Mouse (Mus musculus) neural tube, embryonic 14.5 days (tissue): ENCODE results near the gene Calcoco2. TPM values are rescaled to one million over a fixed set of nuclear protein-coding genes. Genes with fewer than 3 reads are reported as not detected.
"Not testable (repeated sequence)": the region's sequence is repeated elsewhere in the genome, so short reads cannot be mapped to it uniquely, and the experiment has no call there.

Source experiments
- ATAC-seq: fragments of 200-750 bp; cut with Nextera tagmentation; 2 replicates; pipeline ENCODE4 v1.8.0; 2017; ENCODE audit warnings: low read depth, mild to moderate bottlenecking, moderate TSS enrichment, moderate library complexity
- H3K27ac ChIP-seq: fragments of 300-500 bp; sonication (generic); 2 replicates; pipeline ENCODE4 v1.5.1; 2014; ENCODE audit warnings: low read depth, mild to moderate bottlenecking, control low read depth, low read length, moderate library complexity, mixed read lengths
- H3K27me3 ChIP-seq: fragments of 300-500 bp; sonication (generic); 2 replicates; pipeline ENCODE4 v1.6.1; 2014; ENCODE audit warnings: low read length; ENCODE audit not compliant: control insufficient read depth, insufficient read depth
- H3K36me3 ChIP-seq: fragments of 300-500 bp; sonication (generic); 2 replicates; pipeline ENCODE4 v1.6.1; 2014; ENCODE audit warnings: low read length, mixed read lengths; ENCODE audit not compliant: control insufficient read depth, insufficient read depth
- H3K4me1 ChIP-seq: fragments of 300-500 bp; sonication (generic); 2 replicates; pipeline ENCODE4 v1.6.1; 2014; ENCODE audit warnings: low read length; ENCODE audit not compliant: control insufficient read depth, insufficient read depth
- H3K4me2 ChIP-seq: fragments of 300-500 bp; sonication (generic); 2 replicates; pipeline ENCODE4 v1.6.1; 2014; ENCODE audit warnings: mild to moderate bottlenecking, low read depth, low read length, control low read depth
- H3K4me3 ChIP-seq: fragments of 300-500 bp; sonication (generic); 2 replicates; pipeline ENCODE4 v1.5.1; 2014; ENCODE audit warnings: low read depth, low read length, control low read depth, mixed read lengths
- H3K9ac ChIP-seq: fragments of 300-500 bp; sonication (generic); replicated peaks from 2 replicates; pipeline ENCODE4 v1.6.1; 2014; ENCODE audit warnings: low read depth, mild to moderate bottlenecking, control low read depth, low read length, mixed read lengths
- H3K9me3 ChIP-seq: fragments of 300-500 bp; sonication (generic); 2 replicates; pipeline ENCODE4 v1.6.1; 2016; ENCODE audit warnings: low read length; ENCODE audit not compliant: control insufficient read depth
- WGBS: fragments of 180-500 bp; shearing (Covaris S2); extraction: QIAGEN DNeasy Blood & Tissue Kit; methylation state at CpG from one replicate; pipeline ENCODE4 v1.1.7; 2014; 5-methylcytosine and 5-hydroxymethylcytosine counted together
- polyA plus RNA-seq: library from polyadenylated mRNA; unstranded; fragments of >200 nt; fragmentation: Nextera tagmentation; extraction: Ambion mirVana; gene quantifications from 2 replicates; pipeline ENCODE4 v1.2.1, GENCODE M21; 2014

Calcoco2 gene
- polyA plus RNA-seq, 1 experiment from 2014 or later: not detected

DNA sequence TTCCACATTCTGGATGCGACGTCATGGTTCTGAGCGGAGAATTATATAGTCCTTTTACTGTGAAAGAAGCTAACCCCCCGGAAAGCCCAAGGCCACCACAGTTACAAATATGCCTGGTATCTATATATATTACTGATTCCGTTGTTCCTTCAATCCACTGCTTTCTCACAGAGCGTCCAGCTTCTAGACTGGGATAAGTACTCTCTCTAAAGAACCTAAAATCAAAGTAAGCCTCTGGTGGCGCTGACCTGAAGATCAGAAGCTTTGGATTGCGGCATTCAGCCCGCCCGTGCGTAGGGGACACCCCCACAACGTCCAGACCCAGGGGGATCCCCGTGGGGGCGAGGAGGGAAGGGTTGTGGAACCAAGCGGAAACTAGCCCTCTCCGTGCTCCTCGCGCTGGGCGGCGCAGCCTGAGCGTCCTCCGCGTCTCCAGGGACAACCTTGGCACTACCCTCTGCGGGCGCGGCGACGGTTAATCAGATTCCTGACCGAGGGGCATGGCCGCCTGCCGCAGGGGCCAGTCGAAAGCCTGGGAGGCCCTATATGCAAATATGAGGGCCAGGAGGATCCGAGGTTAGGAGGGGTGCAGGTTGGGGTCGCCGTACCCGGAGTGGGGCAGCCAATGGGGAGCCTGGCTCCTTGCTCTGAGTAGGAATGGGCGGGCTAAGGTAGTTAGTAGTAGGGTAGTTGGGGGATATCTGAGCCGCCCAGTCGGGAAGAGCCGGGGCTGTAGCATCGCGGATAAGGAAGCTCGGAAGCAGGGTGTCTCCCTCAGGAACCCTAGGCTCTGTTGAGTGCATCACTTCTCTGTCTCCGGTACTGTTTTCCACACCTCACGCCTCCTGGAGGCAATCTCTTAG is 12.5 kb upstream of the Calcoco2 start:
- Histone ChIP-seq H3K36me3 (no peaks in the 10 kb centered on the region), H3K4me3 (peak overlapping the region; percentile 35), H3K4me2 (peak overlapping the region; percentile 74), H3K27me3 (peaks cover 8% of the 10 kb centered on the region), H3K9ac (peak overlapping the region; percentile 37; the same call in 1 of the 2 replicates), H3K4me1 (peaks cover 5% of the 10 kb centered on the region; the same call in 1 of the 2 replicates), H3K27ac (no peak overlapping the region), H3K9me3 (no peaks in the 10 kb centered on the region)
- ATAC-seq: no peak; the same call in 1 of the 2 replicates
- WGBS: 2% methylated on average over 44 of the region's 45 CpGs

DNA sequence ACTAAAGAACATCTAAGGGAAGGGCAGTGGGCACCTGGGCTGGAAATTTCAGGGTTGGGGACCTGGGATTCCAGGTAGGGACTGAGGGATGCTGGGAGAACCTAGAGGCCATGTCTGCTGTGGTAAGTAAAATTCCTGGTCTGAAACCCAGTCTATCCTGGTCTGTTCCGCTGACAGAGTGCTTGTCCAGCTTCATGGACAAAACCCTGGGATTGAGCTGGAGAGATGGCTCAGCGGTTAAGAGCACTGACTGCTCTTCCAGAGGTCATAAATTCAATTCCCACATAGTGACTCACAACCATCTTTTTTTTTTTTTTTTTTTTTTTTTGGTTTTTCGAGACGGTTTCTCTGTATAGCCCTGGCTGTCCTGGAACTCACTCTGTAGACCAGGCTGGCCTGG is 11.0 kb upstream of the Calcoco2 start:
- not testable (repeated sequence) for H3K4me3 ChIP-seq, H3K27ac ChIP-seq, ATAC-seq, H3K4me2 ChIP-seq, H3K36me3 ChIP-seq, H3K27me3 ChIP-seq, H3K9me3 ChIP-seq, H3K9ac ChIP-seq, H3K4me1 ChIP-seq
- 86% methylated on average over 4 of the region's 4 CpGs for WGBS

DNA sequence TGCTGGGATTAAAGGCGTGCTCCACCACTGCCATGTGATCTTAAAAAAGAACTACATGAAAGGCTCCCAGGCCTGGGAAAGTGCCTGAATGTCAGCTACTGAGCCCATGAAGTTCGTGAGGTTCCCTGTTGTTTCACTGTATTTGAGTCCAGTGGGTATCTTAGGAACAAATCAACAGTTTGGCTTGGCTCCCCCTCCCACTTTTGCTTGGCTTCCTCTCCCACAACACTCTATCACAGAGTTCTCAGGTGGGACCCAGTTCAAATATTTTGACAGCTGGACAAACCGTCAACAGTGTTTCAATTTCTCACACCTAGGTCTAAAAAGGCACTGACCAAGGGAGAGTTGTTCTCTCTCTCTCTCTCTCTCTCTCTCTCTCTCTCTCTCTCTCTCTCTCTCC is 7.6 kb upstream of the Calcoco2 start:
- Histone ChIP-seq H3K4me3 (no peak overlapping the region), H3K4me1 (peaks cover 2% of the 10 kb centered on the region; the same call in 1 of the 2 replicates), H3K9ac (no peak overlapping the region), H3K27me3 (peaks cover 4% of the 10 kb centered on the region), H3K9me3 (no peaks in the 10 kb centered on the region), H3K4me2 (no peak overlapping the region), H3K36me3 (no peaks in the 10 kb centered on the region), H3K27ac (no peak overlapping the region)
- 62% methylated on average over 3 of the region's 3 CpGs for WGBS
- ATAC-seq: no peak

DNA sequence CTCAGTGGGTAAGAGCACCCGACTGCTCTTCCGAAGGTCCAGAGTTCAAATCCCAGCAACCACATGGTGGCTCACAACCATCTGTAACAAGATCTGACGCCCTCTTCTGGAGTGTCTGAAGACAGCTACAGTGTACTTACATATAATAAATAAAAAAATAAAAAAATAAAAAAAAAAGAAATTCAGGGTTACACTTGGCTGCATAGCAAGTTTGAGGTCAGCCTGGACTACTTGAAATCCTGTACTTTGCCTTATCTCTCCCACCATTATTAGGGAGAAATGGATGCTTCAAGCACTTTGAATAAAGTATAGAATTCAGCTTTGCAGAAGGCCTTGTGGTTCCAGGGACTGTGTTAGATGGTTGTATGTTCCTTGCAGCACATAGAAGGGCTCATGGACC is 5.2 kb upstream of the Calcoco2 start:
- ATAC-seq, H3K4me2 ChIP-seq, H3K9ac ChIP-seq, H3K27ac ChIP-seq, H3K9me3 ChIP-seq, H3K4me1 ChIP-seq, H3K36me3 ChIP-seq, H3K27me3 ChIP-seq, H3K4me3 ChIP-seq: not testable (repeated sequence)
- WGBS: 83% methylated on average over 3 of the region's 3 CpGs

DNA sequence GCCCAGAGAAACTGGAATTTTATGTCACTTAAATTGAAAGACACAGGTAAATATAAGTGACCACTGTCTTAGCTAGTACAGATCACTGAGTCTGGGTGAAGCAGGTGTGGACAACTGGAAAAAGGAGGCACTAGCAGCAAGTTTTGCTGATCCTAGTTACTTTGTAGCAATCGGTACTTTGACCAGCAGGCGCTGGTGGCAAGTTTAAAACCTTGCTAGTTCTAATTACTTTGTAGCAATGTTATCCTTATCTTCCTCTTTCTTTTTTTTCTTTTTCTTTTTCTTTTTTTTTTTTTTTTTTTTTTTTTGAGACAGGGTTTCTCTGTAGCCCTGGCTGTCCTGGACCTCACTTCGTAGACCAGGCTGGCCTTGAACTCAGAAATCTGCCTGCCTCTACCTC is 4.4 kb upstream of the Calcoco2 start:
- no peak overlapping the region for H3K4me2 ChIP-seq
- no peak overlapping the region for H3K4me3 ChIP-seq
- no peaks in the 10 kb centered on the region for H3K36me3 ChIP-seq
- no peaks in the 10 kb centered on the region for H3K9me3 ChIP-seq
- no peak for ATAC-seq
- H3K9ac ChIP-seq: no peak overlapping the region
- H3K27me3 ChIP-seq: no peaks in the 10 kb centered on the region
- 95% methylated on average over 3 of the region's 3 CpGs for WGBS
- H3K27ac ChIP-seq: no peak overlapping the region
- no peaks in the 10 kb centered on the region for H3K4me1 ChIP-seq

DNA sequence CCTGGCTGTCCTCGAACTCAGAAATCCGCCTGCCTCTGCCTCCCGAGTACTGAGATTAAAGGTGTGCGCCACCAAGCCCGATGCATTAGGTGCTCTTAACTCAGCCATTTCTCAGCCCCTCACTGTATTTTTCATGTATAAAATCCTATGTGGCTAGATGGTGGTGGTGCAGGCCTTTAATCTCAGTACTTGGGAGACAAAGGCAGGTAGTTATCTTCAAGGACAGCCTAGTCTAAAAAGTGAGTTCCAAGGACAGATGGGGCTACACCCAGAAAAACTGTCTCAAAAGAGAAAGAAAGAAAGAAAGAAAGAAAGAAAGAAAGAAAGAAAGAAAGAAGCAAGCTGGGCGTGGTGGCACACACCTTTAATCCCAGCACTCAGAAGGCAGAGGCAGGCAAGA is 3.7 kb upstream of the Calcoco2 start:
- WGBS: 87% methylated on average over 6 of the region's 6 CpGs
- Histone ChIP-seq H3K4me1 (no peaks in the 10 kb centered on the region), H3K9ac (no peak overlapping the region), H3K27ac (no peak overlapping the region), H3K27me3 (no peaks in the 10 kb centered on the region), H3K36me3 (no peaks in the 10 kb centered on the region), H3K4me2 (no peak overlapping the region), H3K9me3 (no peaks in the 10 kb centered on the region), H3K4me3 (no peak overlapping the region)
- ATAC-seq: no peak

DNA sequence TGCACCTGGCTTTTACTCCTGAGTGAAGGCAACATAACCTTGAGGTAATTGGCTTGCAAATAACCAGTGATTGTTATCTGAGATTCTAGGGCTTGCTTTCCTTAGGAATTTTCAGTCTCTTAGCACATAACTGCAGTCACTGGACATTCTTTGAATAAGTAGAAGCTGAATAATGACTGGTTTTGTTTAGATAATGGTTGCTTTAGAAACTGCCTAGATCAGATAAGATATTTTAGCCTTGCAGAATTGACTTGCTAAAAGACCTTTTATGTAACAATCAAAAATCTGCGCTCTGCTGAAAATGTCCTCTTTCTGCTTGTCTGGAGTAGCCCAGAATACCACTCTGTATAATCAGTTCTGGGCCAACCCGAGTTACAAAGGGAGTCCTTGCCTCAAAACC is 2.3 kb upstream of the Calcoco2 start:
- H3K27me3 ChIP-seq: no peaks in the 10 kb centered on the region

DNA sequence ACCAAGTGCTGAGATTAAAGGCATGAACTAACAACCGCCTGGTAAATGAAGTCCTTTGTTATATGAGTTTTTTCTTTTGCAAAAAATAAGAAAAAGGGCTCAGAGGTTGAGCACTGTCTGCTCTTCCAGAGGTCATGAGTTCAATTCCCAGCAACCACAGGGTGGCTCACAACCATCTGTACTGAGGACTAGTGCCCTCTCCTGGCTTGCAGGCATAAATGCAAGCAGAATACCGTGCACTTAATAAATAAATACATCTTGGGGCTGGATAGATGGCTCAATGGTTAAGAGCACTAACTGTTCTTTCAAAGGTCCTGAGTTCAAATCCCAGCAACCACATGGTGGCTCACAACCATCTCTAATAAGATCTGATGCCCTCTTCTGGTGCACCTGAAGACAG is 814 bp downstream of the Calcoco2 start:
- H3K9me3 ChIP-seq, H3K27ac ChIP-seq, H3K9ac ChIP-seq, H3K27me3 ChIP-seq, ATAC-seq, H3K4me1 ChIP-seq, H3K4me2 ChIP-seq, H3K36me3 ChIP-seq, H3K4me3 ChIP-seq: not testable (repeated sequence)
- 62% methylated on average over 2 of the region's 2 CpGs for WGBS

More for the DNA sequence above, 2.3 kb upstream of the Calcoco2 start:
- no peak for ATAC-seq
- H3K4me1 ChIP-seq: no peaks in the 10 kb centered on the region
- WGBS: 61% methylated on average over 2 of the region's 2 CpGs
- no peak overlapping the region for H3K4me2 ChIP-seq
- H3K36me3 ChIP-seq: no peaks in the 10 kb centered on the region
- no peak overlapping the region for H3K4me3 ChIP-seq
- H3K9ac ChIP-seq: no peak overlapping the region
- no peaks in the 10 kb centered on the region for H3K9me3 ChIP-seq
- H3K27ac ChIP-seq: no peak overlapping the region

DNA sequence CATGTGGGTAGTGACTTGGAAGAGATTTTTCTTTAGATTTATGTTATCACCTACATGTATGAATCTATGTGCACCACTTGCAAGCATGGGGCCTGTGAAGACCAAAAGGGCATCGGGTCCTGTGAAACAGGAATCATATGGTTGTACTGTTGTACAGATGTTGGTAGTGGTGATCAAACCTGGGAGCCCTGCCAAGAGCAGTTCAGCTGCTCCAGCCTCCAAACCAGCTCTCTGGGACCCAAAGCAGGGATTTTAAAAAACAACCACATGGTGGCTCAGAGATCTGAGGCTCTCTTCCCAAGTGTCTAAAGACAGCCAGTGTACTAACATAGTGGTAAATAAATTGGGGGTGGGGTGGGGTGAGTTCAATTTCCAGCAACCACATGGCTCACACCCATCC is 3.4 kb downstream of the Calcoco2 start:
- Histone ChIP-seq H3K36me3 (no peaks in the 10 kb centered on the region), H3K27ac (no peak overlapping the region), H3K4me1 (no peaks in the 10 kb centered on the region), H3K9ac (no peak overlapping the region), H3K27me3 (no peaks in the 10 kb centered on the region), H3K4me2 (no peak overlapping the region), H3K4me3 (no peak overlapping the region), H3K9me3 (no peaks in the 10 kb centered on the region)
- 88% methylated on average over 1 of the region's 1 CpGs for WGBS
- ATAC-seq: no peak
